Mouse (Mus musculus) kidney, embryonic 16.5 days (tissue): ENCODE measurements around the gene 9530077C05Rik. TPM values are rescaled to one million over a fixed set of nuclear protein-coding genes. Genes with fewer than 3 reads are reported as not detected.
A peak's percentile ranks its signal among the peaks of the same experiment; 100 is the strongest.
"Not testable (repeated sequence)": the region's sequence is repeated elsewhere in the genome, so short reads cannot be mapped to it uniquely, and the experiment has no call there.

Experiments
- ATAC-seq: fragments of 200-750 bp; cut with Nextera tagmentation; 2 replicates; pipeline ENCODE4 v1.8.0; 2017; ENCODE audit warnings: moderate TSS enrichment; ENCODE audit not compliant: low FRiP score, low TSS enrichment
- H3K27ac ChIP-seq: fragments of 300-500 bp; sonication (generic); 2 replicates; pipeline ENCODE4 v1.5.1; 2014; ENCODE audit warnings: low read length
- H3K27me3 ChIP-seq: fragments of 300-500 bp; sonication (generic); 2 replicates; pipeline ENCODE4 v1.6.1; 2014; ENCODE audit warnings: low read length, control low read depth, mixed read lengths; ENCODE audit not compliant: insufficient read depth
- H3K36me3 ChIP-seq: fragments of 300-500 bp; sonication (generic); 2 replicates; pipeline ENCODE4 v1.6.1; 2014; ENCODE audit warnings: low read length, control low read depth, mixed read lengths; ENCODE audit not compliant: insufficient read depth
- H3K4me1 ChIP-seq: fragments of 300-500 bp; sonication (generic); 2 replicates; pipeline ENCODE4 v1.6.1; 2014; ENCODE audit warnings: low read length, control low read depth, mixed read lengths; ENCODE audit not compliant: insufficient read depth
- H3K4me2 ChIP-seq: fragments of 300-500 bp; sonication (generic); replicated peaks from 2 replicates; pipeline ENCODE4 v1.6.1; 2014; ENCODE audit warnings: low read depth, low read length
- H3K4me3 ChIP-seq: fragments of 300-500 bp; sonication (generic); 2 replicates; pipeline ENCODE4 v1.5.1; 2014; ENCODE audit warnings: mild to moderate bottlenecking, low read length
- H3K9ac ChIP-seq: fragments of 300-500 bp; sonication (generic); replicated peaks from 2 replicates; pipeline ENCODE4 v1.6.1; 2014; ENCODE audit warnings: low read length
- H3K9me3 ChIP-seq: fragments of 300-500 bp; sonication (generic); 2 replicates; pipeline ENCODE4 v1.6.1; 2016; ENCODE audit warnings: low read length, control low read depth
- WGBS: fragments of 180-500 bp; shearing (Covaris S2); extraction: QIAGEN DNeasy Blood & Tissue Kit; methylation state at CpG from one replicate; pipeline ENCODE4 v1.1.7; 2014; 5-methylcytosine and 5-hydroxymethylcytosine counted together
- polyA plus RNA-seq: library from polyadenylated mRNA; unstranded; fragments of >200 nt; fragmentation: Nextera tagmentation; extraction: Ambion mirVana; gene quantifications from 2 replicates; pipeline ENCODE4 v1.2.1, GENCODE M21; 2015

9530077C05Rik gene
- polyA plus RNA-seq, 1 experiment from 2014 or later = 4.8 TPM

DNA sequence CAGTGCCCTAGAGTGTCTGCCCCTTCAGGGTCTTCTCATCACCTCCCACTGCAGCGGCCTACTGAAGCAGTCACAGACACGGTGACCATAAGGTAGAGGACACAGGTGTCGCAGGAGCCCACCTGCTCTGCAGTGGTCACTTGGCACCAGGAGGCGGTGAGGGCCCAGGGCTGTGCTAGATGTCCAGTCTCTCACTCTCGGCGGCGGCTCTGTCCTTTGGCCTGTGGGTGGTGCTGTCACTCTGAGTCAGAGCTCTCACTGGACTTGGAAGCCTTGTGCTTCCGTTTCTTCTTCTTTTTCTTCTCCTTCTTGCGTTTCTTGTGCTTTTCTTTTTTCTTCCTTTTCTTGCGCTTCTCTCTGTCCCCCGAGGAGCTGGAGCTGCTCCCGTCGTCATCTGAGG, 37.1 kb downstream of the 9530077C05Rik start:
- no peak for ATAC-seq
- 88% methylated on average over 13 of the region's 13 CpGs for WGBS

GRCm38 (mm10) chr9:22449209-22449608, 37.9 kb downstream of the 9530077C05Rik start:
- ATAC-seq = no peak
- no peaks in the 10 kb centered on the region for H3K9me3 ChIP-seq
- WGBS = 89% methylated on average over 6 of the region's 6 CpGs
- no peak overlapping the region for H3K27ac ChIP-seq
- no peaks in the 10 kb centered on the region for H3K27me3 ChIP-seq
- H3K9ac ChIP-seq = no peak overlapping the region
- no peak overlapping the region for H3K4me2 ChIP-seq
- no peak overlapping the region for H3K4me3 ChIP-seq
- peaks cover 72% of the 10 kb centered on the region for H3K36me3 ChIP-seq
- no peaks in the 10 kb centered on the region for H3K4me1 ChIP-seq

More for the DNA sequence above, 37.1 kb downstream of the 9530077C05Rik start:
- no peak overlapping the region for H3K9ac ChIP-seq
- H3K27me3 ChIP-seq = no peaks in the 10 kb centered on the region
- no peak overlapping the region for H3K27ac ChIP-seq
- H3K4me1 ChIP-seq = no peaks in the 10 kb centered on the region
- H3K4me2 ChIP-seq = no peak overlapping the region
- H3K9me3 ChIP-seq = no peaks in the 10 kb centered on the region
- H3K36me3 ChIP-seq = peaks cover 65% of the 10 kb centered on the region
- no peak overlapping the region for H3K4me3 ChIP-seq

DNA sequence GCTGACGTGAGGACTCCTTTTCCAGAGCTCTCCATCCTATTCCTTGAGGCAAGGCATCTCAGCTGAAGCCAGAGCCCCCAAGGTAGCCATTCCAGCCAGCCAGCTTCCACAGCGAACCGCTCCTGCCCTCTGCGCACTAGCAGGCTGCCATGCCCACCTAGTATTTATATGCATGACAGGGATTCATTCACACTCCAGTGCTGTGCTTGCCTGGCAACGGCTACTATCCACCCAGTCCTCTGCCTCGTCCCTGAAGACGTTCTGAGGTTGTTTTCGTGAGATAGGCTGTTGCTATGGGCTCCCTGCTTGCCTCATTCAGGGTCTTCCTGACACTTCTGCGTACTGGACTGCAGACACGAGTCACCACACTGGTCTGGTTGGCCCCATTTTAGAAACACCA, 41.4 kb downstream of the 9530077C05Rik start:
- WGBS = 87% methylated on average over 10 of the region's 10 CpGs
- Histone ChIP-seq H3K9ac (no peak overlapping the region), H3K4me3 (no peak overlapping the region), H3K4me2 (no peak overlapping the region), H3K36me3 (peaks cover 87% of the 10 kb centered on the region), H3K27me3 (no peaks in the 10 kb centered on the region), H3K27ac (no peak overlapping the region), H3K4me1 (no peaks in the 10 kb centered on the region), H3K9me3 (no peaks in the 10 kb centered on the region)
- no peak for ATAC-seq

DNA sequence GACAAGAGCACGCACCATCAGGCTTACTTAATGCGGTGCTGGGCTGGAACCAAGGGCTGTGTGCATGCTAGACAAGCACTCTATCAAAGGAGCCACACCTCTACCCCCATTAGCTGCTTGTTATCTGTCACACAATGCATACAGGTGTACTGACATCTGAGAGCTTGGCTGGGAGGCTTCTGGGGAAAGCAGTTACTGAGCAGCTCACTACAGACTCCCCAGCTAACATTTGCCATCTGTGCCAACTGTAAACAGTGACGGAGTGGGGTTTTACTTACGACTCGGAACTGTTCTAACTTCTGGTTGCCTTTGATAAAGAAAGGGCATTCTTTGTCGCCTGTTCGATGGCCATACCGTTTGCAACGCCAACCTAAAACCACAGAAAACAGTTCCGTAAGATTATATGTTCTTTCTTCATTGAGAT, 42.2 kb downstream of the 9530077C05Rik start:
- no peak overlapping the region for H3K9ac ChIP-seq
- no peak overlapping the region for H3K27ac ChIP-seq
- H3K4me3 ChIP-seq = no peak overlapping the region
- no peak for ATAC-seq
- H3K4me2 ChIP-seq = no peak overlapping the region
- H3K36me3 ChIP-seq = peaks cover 83% of the 10 kb centered on the region
- no peaks in the 10 kb centered on the region for H3K4me1 ChIP-seq
- no peaks in the 10 kb centered on the region for H3K9me3 ChIP-seq
- H3K27me3 ChIP-seq = no peaks in the 10 kb centered on the region
- WGBS = 94% methylated on average over 10 of the region's 10 CpGs

DNA sequence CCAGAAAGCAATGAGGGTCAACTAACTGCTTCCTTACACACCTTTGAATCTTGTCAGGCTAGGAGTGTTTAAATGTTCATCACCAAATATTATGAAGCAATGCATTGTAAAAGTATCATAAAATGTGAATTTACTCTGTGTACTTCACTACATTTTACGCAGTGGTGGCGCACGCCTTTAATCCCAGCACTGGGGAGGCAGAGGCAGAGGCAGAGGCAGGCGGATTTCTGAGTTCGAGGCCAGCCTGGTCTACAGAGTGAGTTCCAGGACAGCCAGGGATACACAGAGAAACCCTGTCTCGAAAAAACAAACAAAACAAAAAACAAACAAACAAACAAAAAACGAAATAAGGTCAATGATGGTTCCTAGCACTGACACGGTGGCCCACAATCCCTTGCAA, 42.7 kb downstream of the 9530077C05Rik start, which contains the start of gene Gm17545:
Gm17545 (plus strand) TSS at position 301 of the 400 bp plus-strand sequence.
- not testable (repeated sequence) for H3K9me3 ChIP-seq, H3K4me2 ChIP-seq, H3K4me3 ChIP-seq, H3K9ac ChIP-seq, H3K4me1 ChIP-seq, ATAC-seq, H3K27me3 ChIP-seq, H3K27ac ChIP-seq
- H3K36me3 ChIP-seq = peaks cover 79% of the 10 kb centered on the region
- WGBS = 92% methylated on average over 8 of the region's 8 CpGs

DNA sequence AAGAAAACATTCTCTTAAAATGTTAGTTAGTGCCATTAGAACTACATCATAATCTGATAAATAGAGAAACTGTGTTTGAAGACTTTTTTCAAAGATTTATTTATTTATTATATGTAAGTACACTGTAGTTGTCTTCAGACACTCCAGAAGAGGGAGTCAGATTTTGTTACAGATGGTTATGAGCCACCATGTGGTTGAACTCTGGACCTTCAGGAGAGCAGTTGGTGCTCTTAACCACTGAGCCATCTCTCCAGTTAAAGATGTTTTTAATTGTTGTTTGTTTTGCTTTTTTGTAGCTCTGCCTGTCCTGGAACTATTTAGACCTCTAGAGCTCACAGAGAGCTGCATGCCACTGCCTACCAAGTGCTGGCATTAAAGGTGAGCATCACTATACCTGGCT, 43.7 kb downstream of the 9530077C05Rik start:
- H3K4me1 ChIP-seq = no peaks in the 10 kb centered on the region
- H3K36me3 ChIP-seq = peaks cover 69% of the 10 kb centered on the region
- H3K27me3 ChIP-seq = no peaks in the 10 kb centered on the region
- H3K4me2 ChIP-seq = no peak overlapping the region
- no peaks in the 10 kb centered on the region for H3K9me3 ChIP-seq
- H3K27ac ChIP-seq = no peak overlapping the region
- ATAC-seq = no peak
- H3K9ac ChIP-seq = no peak overlapping the region
- H3K4me3 ChIP-seq = no peak overlapping the region

DNA sequence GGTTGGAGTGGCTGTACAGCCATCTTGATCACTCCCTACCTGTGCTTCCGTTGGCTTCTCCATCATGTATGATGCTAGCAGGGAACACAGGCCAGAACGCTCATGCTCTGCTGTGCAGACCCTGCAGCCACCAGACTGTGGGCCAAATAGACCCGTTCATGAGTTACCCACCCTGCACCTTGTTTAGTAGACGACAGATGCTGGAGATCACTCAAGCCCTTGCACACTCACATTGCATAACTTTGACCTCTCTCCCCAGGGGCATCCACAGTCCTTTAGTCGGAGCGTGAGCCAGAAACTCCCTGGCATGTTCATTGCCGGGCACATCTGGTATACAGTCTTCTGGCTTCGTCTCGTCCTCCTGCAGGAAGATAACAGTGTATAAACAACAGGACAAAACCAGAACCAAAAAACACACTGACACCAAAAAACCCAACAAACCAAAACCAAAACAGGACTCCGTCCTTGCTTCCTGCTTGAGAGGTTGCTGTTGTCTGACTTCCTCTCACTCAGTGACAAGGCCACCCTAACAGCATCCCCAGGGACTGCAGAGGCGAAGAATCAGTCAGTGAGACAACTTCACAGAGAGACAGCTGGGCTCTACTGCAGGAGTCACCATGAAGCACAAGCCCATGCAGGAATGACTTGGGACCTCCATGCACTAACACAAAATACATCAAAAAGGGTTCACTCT, 46.0 kb downstream of the 9530077C05Rik start:
- Histone ChIP-seq H3K4me2 (no peak overlapping the region), H3K27ac (no peak overlapping the region), H3K4me1 (no peaks in the 10 kb centered on the region), H3K36me3 (peaks cover 59% of the 10 kb centered on the region), H3K4me3 (no peak overlapping the region), H3K9ac (no peak overlapping the region), H3K9me3 (no peaks in the 10 kb centered on the region), H3K27me3 (no peaks in the 10 kb centered on the region)
- 84% methylated on average over 11 of the region's 11 CpGs for WGBS
- ATAC-seq = no peak

DNA sequence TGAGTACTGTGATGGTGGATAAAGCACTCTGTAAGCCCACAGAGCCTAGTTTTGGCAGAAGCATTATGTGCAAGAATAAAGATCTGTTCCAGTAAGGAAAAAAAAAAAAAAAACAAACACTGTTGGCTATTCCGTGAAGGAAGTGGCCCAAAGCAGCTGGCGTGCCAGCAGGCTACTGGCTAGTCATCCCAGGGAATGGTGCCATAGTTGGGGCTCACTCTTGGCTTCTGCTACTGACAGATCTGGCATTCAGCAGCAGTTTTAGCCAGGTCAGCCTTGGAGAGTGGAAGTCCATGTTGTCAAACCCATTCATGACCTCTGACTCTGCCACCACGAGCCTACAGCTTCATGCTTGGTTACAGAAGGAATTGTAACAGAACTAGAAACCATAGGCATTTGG, 50.6 kb downstream of the 9530077C05Rik start:
- no peak for ATAC-seq
- Histone ChIP-seq H3K4me3 (no peak overlapping the region), H3K4me2 (no peak overlapping the region), H3K27me3 (no peaks in the 10 kb centered on the region), H3K4me1 (no peaks in the 10 kb centered on the region), H3K36me3 (peaks cover 27% of the 10 kb centered on the region), H3K9ac (no peak overlapping the region), H3K9me3 (no peaks in the 10 kb centered on the region), H3K27ac (no peak overlapping the region)
- 82% methylated on average over 3 of the region's 3 CpGs for WGBS

DNA sequence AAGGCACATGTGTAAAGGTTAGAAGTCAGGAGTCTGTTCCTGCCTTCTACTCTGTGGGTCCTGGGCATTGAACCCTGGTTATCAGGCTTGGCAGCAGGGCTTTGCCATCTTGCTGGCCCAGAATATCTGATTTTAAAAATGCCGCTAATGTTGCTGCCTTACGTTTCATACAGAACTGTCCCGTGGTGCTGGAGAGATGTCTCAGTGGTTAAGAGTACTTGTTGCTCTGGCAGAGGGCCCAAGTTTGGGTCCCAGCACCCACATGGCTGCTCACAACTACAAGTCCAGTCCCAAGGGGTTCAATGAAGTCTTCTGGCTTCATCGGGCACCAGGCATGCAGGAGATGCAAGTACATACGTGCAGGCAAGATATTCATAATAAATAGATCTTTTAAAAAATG, 54.9 kb downstream of the 9530077C05Rik start:
- no peak overlapping the region for H3K9ac ChIP-seq
- H3K4me3 ChIP-seq = no peak overlapping the region
- H3K4me2 ChIP-seq = no peak overlapping the region
- 91% methylated on average over 5 of the region's 5 CpGs for WGBS
- H3K27me3 ChIP-seq = no peaks in the 10 kb centered on the region
- peaks cover 11% of the 10 kb centered on the region for H3K36me3 ChIP-seq
- no peaks in the 10 kb centered on the region for H3K9me3 ChIP-seq
- no peak for ATAC-seq
- 0 out of 2 replicates have a peak, but pooled peaks cover 3% of the 10 kb centered on the region for H3K4me1 ChIP-seq
- no peak overlapping the region for H3K27ac ChIP-seq

GRCm38 (mm10) chr9:22467371-22468169, 56.3 kb downstream of the 9530077C05Rik start:
- Histone ChIP-seq H3K27me3 (no peaks in the 10 kb centered on the region), H3K4me2 (peak overlapping the region; percentile 71), H3K36me3 (peaks cover 6% of the 10 kb centered on the region; the same call in 1 of the 2 replicates), H3K4me1 (0 out of 2 replicates have a peak, but pooled peaks cover 3% of the 10 kb centered on the region), H3K9ac (peak overlapping the region; percentile 97), H3K4me3 (peak overlapping the region; percentile 84), H3K27ac (peak overlapping the region; percentile 86), H3K9me3 (no peaks in the 10 kb centered on the region)
- under 1% methylated on average over 71 of the region's 73 CpGs for WGBS
- peak; percentile 81 for ATAC-seq
